Mouse (Mus musculus): ENCODE measurements around the gene Ppil1. TPM values are rescaled to one million over a fixed set of nuclear protein-coding genes. Genes with fewer than 3 reads are reported as not detected.
"Not testable (repeated sequence)": the region's sequence is repeated elsewhere in the genome, so short reads cannot be mapped to it uniquely, and the experiment has no call there.

Gene Ppil1
- polyA plus RNA-seq, 1 experiment from 2014 or later: 106 TPM

DNA sequence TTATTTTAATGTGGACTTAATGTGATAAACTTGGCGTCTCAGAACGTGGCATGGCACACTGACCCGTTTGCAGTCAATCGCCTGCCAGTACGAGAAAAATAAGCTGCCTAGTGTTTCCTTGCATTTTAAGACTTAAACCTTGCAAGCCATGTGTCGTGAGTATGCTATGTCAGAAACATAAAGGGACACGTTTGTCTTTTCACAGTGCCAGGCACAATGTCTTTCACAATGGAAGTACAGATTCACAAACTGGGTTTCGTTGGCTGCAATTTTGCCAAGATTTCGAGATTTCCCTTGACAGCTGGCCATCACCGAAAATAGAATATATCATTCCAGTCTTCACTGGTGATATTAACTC lies 5.3 kb upstream of the Ppil1 start:
- Histone ChIP-seq H3K9ac (ENCODE audit: low read depth, low read length) (peak overlapping the region; percentile 97), H3K4me3 (ENCODE audit: low read depth, low read length) (peak overlapping the region; percentile 86), H3K27me3 (ENCODE audit: control insufficient read depth, insufficient read depth, low read depth, low read length) (no peaks in the 10 kb centered on the region), H3K4me2 (ENCODE audit: low read length) (peak overlapping the region; percentile 74), H3K4me1 (ENCODE audit: control insufficient read depth, insufficient read depth, low read length) (peaks cover 19% of the 10 kb centered on the region), H3K9me3 (replicated peaks; ENCODE audit: control insufficient read depth, low read length, poor library complexity, severe bottlenecking) (no peaks in the 10 kb centered on the region), H3K27ac (ENCODE audit: low read length) (peak overlapping the region; percentile 90), H3K36me3 (ENCODE audit: control insufficient read depth, insufficient read depth, low read length) (no peaks in the 10 kb centered on the region)
- 18% methylated on average over 10 of the region's 10 CpGs for WGBS
- no peak for ATAC-seq

DNA sequence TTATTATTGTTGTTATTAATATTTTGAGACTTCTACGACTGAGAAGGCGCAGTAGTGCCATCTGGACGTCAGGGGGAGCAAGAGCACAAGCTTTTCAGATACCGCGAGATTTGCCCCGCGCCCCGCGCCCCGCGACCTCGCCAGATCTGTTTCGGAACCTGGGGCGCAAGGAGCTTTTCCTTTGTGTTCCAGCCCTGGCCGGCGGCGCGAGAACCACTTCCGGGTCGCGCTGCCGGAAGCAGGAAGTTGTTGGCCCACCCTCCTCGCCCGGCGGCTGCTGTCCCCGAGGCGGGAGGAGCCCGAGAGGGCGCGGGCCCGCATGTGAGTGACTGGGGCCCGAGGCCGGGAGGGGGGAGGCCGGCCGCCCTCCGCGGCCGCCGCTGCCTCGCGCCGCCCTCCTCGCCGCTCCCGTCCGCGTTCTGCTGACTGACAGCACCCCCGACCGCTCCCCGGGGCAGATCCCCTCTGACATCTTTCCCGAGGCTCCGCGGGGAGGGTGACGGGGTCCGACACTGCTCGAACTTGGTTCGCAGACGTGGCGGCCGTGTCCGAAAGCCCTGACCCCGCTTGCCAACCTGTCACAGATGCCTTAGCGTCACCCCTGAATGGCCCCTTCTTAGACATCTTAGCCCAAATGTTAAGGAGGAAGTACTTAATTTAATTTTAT lies 4.8 kb upstream of the Ppil1 start, which contains the start of gene BC004004:
BC004004 (plus strand) TSS at position 107 of the 667 bp plus-strand sequence.
- H3K9ac ChIP-seq (ENCODE audit: low read depth, low read length): peak within 1 kb of the TSS; percentile 97
- no peaks in the 10 kb centered on the region for H3K27me3 ChIP-seq (ENCODE audit: control insufficient read depth, insufficient read depth, low read depth, low read length)
- H3K9me3 ChIP-seq (replicated peaks; ENCODE audit: control insufficient read depth, low read length, poor library complexity, severe bottlenecking): no peaks in the 10 kb centered on the region
- 0% methylated on average over 44 of the region's 63 CpGs for WGBS
- peak; percentile 93 for ATAC-seq
- no peaks in the 10 kb centered on the region for H3K36me3 ChIP-seq (ENCODE audit: control insufficient read depth, insufficient read depth, low read length)
- peak within 1 kb of the TSS; percentile 90 for H3K27ac ChIP-seq (ENCODE audit: low read length)
- H3K4me1 ChIP-seq (ENCODE audit: control insufficient read depth, insufficient read depth, low read length): peaks cover 21% of the 10 kb centered on the region
- H3K4me3 ChIP-seq (ENCODE audit: low read depth, low read length): peak within 1 kb of the TSS; percentile 86
- peak within 1 kb of the TSS; percentile 74 for H3K4me2 ChIP-seq (ENCODE audit: low read length)

DNA sequence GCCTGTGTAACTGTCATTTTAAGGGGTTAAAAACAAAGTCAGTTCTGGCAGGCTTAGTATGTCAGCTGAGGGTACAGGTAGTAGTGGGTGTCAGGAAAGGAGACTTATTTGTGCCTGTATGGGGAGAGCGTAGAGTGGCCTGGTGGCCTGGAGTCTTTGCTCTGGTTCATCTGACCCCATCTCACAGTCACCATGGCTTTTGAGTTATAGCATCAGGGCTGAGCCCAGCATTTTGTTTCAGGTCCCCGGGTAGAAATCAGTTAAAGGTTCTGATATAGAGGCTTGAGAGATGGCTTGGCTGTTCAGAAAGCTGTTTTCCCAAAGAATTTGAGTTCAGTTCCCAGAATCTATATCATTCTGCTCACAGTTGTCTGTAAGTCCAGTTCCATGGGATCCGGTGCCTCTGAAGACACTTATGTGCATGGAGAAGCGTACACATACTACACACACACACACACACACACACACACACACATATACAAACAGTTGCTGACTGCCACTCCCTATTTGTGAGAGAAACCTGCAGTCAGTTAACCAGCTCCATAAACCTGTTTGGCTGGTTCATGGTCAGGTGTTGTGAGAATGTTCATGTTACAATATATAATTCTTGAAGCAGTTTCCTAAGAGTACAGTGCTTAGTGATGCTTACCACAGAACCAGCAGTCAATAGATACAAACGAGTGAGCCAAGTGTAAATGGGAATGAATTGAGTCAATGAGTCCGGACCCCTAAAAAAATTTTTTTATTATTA lies 4.1 kb upstream of the Ppil1 start:
- Histone ChIP-seq H3K4me1 (ENCODE audit: control insufficient read depth, insufficient read depth, low read length) (peaks cover 23% of the 10 kb centered on the region), H3K27me3 (ENCODE audit: control insufficient read depth, insufficient read depth, low read depth, low read length) (no peaks in the 10 kb centered on the region), H3K4me3 (ENCODE audit: low read depth, low read length) (peak overlapping the region; percentile 86), H3K9ac (ENCODE audit: low read depth, low read length) (peak overlapping the region; percentile 97), H3K27ac (ENCODE audit: low read length) (peak overlapping the region; percentile 90), H3K36me3 (ENCODE audit: control insufficient read depth, insufficient read depth, low read length) (no peaks in the 10 kb centered on the region), H3K4me2 (ENCODE audit: low read length) (peak overlapping the region; percentile 52), H3K9me3 (replicated peaks; ENCODE audit: control insufficient read depth, low read length, poor library complexity, severe bottlenecking) (no peaks in the 10 kb centered on the region)
- peak; percentile 53 for ATAC-seq
- WGBS: 58% methylated on average over 6 of the region's 6 CpGs

DNA sequence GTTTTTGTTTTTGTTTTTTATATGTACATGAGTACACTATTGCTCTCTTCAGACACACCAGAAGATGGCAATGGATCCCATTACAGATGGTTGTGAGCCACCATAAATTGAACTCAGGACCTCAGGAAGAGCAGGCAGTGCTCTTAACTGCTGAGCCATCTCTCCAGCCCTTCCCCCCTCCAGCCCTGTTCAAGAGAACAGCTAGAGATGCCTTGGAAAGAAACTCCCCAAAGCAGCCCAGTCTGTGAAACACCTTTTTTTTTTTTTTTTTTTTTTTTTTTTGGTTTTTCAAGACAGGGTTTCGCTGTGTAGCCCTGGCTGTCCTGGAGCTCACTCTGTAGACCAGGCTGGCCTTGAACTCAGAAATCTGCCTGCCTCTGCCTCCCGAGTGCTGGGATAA lies 3.1 kb upstream of the Ppil1 start:
- WGBS: 92% methylated on average over 2 of the region's 2 CpGs

DNA sequence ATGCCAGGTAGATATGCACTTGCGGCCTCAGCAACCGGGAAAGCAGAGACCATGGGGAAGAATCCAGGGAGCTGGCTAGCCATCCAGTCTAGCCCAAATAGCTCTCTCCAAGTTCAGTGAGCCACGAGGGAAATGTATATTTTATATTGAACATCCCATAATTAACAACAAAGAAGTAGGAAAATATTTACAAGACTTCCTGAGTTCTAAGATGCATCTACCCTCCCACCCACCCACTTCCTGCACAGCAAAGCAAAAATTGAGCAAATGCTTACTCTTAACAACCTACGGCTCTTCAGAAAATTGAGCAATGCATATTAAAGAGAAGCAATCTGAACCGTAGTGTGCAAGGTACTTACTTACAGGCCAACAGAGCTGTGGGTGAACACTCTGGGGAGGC lies 774 bp upstream of the Ppil1 start:
- peaks cover 30% of the 10 kb centered on the region for H3K4me1 ChIP-seq (ENCODE audit: control insufficient read depth, insufficient read depth, low read length)
- peak overlapping the region; percentile 88 for H3K4me3 ChIP-seq (ENCODE audit: low read depth, low read length)
- H3K27me3 ChIP-seq (ENCODE audit: control insufficient read depth, insufficient read depth, low read depth, low read length): no peaks in the 10 kb centered on the region
- ATAC-seq: no peak
- WGBS: 87% methylated on average over 5 of the region's 5 CpGs
- no peaks in the 10 kb centered on the region for H3K36me3 ChIP-seq (ENCODE audit: control insufficient read depth, insufficient read depth, low read length)
- peak overlapping the region; percentile 93 for H3K27ac ChIP-seq (ENCODE audit: low read length)
- peak overlapping the region; percentile 75 for H3K9ac ChIP-seq (ENCODE audit: low read depth, low read length)
- no peaks in the 10 kb centered on the region for H3K9me3 ChIP-seq (replicated peaks; ENCODE audit: control insufficient read depth, low read length, poor library complexity, severe bottlenecking)
- peak overlapping the region; percentile 68 for H3K4me2 ChIP-seq (ENCODE audit: low read length)

More for the DNA sequence above, 3.1 kb upstream of the Ppil1 start:
- not testable (repeated sequence) for H3K4me3 ChIP-seq (ENCODE audit: low read depth, low read length); H3K9me3 ChIP-seq (replicated peaks; ENCODE audit: control insufficient read depth, low read length, poor library complexity, severe bottlenecking); H3K27ac ChIP-seq (ENCODE audit: low read length); H3K36me3 ChIP-seq (ENCODE audit: control insufficient read depth, insufficient read depth, low read length); ATAC-seq; H3K27me3 ChIP-seq (ENCODE audit: control insufficient read depth, insufficient read depth, low read depth, low read length); H3K9ac ChIP-seq (ENCODE audit: low read depth, low read length); H3K4me2 ChIP-seq (ENCODE audit: low read length)
- peaks cover 33% of the 10 kb centered on the region for H3K4me1 ChIP-seq (ENCODE audit: control insufficient read depth, insufficient read depth, low read length)

DNA sequence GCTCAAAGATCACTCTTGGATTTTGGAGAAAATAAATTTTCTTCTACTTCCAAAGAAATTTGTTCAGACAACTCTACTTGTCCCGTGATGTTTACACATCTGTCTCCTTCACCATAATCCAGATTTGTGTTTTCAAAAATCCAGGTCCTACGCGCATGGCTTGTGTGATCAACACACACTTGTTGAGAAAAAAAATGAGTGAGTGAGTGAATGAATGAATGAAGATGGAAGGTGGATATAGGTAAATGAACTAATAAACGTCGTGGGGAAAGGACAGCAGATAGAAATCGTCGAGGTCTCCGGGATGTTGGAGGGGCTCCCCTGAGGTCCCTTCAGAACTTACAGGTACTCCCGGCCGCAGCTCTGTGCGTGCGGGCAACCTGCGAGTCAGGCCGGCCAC lies 569 bp downstream of the Ppil1 start:
- Histone ChIP-seq H3K4me2 (ENCODE audit: low read length) (peak overlapping the region; percentile 68), H3K27ac (ENCODE audit: low read length) (peak overlapping the region; percentile 93), H3K4me1 (ENCODE audit: control insufficient read depth, insufficient read depth, low read length) (peaks cover 28% of the 10 kb centered on the region), H3K36me3 (ENCODE audit: control insufficient read depth, insufficient read depth, low read length) (peaks cover under 1% of the 10 kb centered on the region; the same call in 1 of the 2 replicates), H3K9me3 (replicated peaks; ENCODE audit: control insufficient read depth, low read length, poor library complexity, severe bottlenecking) (no peaks in the 10 kb centered on the region), H3K27me3 (ENCODE audit: control insufficient read depth, insufficient read depth, low read depth, low read length) (no peaks in the 10 kb centered on the region), H3K9ac (ENCODE audit: low read depth, low read length) (peak overlapping the region; percentile 75), H3K4me3 (ENCODE audit: low read depth, low read length) (peak overlapping the region; percentile 88)
- ATAC-seq: peak; percentile 21; the same call in 1 of the 2 replicates
- under 1% methylated on average over 14 of the region's 14 CpGs for WGBS

DNA sequence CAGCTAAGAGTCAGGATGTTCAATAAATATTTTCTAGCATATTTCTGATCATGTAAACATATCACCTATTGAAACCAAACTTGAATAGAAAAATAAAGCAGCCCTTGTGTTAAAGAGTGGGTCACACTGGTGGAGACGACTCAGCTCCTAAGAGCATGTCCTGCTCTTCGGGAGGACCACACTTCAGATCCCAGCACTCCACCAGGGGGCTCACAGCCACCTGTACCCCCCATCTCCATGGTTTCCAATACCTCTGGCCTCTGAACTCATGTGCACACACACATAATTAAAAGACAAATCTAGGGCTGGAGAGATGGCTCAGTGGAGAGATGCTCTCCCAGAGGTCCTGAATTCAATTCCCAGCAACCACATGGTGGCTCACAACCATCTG lies 1.7 kb downstream of the Ppil1 start:
- Histone ChIP-seq H3K4me1 (ENCODE audit: control insufficient read depth, insufficient read depth, low read length) (peaks cover 22% of the 10 kb centered on the region), H3K4me3 (ENCODE audit: low read depth, low read length) (no peak overlapping the region), H3K27me3 (ENCODE audit: control insufficient read depth, insufficient read depth, low read depth, low read length) (no peaks in the 10 kb centered on the region), H3K9me3 (replicated peaks; ENCODE audit: control insufficient read depth, low read length, poor library complexity, severe bottlenecking) (no peaks in the 10 kb centered on the region), H3K9ac (ENCODE audit: low read depth, low read length) (no peak overlapping the region), H3K4me2 (ENCODE audit: low read length) (0 out of 2 replicates have a peak overlapping the region, but pooled peaks have one; percentile 4), H3K36me3 (ENCODE audit: control insufficient read depth, insufficient read depth, low read length) (peaks cover 4% of the 10 kb centered on the region; the same call in 1 of the 2 replicates), H3K27ac (ENCODE audit: low read length) (no peak overlapping the region)
- no peak for ATAC-seq
- 49% methylated on average over 2 of the region's 2 CpGs for WGBS

DNA sequence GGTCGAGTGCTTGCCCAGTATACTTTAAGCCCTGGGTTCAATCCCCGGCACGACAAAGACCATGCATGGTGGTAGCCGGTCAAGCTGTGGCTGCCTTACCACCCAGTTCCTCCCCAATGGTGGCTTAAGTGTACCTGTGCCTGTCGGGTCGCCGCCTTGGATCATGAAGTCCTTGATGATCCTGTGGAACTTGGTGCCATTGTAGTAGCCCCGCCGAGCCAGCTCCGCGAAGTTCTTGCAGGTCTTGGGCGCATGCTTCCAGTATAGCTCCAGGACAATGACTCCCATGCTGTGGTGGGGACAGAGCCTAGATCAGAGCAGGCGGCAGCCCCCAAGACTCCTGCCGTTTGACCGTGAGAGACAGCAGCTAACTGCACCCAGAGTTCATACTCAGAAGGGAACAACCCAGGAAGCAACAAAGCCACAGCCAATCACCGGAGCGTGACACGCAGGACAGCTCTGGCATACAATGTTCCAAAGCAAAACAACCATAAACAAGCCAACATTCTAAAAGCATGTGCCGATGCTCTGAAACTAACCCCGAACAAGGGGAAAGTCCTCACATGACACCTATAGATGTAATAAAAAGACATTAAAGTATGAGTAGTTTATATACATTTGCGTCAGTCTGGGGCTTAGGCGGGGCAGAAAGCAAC lies 2.3 kb downstream of the Ppil1 start:
- Histone ChIP-seq H3K27ac (ENCODE audit: low read length) (no peak overlapping the region), H3K4me3 (ENCODE audit: low read depth, low read length) (no peak overlapping the region), H3K27me3 (ENCODE audit: control insufficient read depth, insufficient read depth, low read depth, low read length) (no peaks in the 10 kb centered on the region), H3K4me2 (ENCODE audit: low read length) (no peak overlapping the region), H3K36me3 (ENCODE audit: control insufficient read depth, insufficient read depth, low read length) (peaks cover 4% of the 10 kb centered on the region; the same call in 1 of the 2 replicates), H3K9me3 (replicated peaks; ENCODE audit: control insufficient read depth, low read length, poor library complexity, severe bottlenecking) (no peaks in the 10 kb centered on the region), H3K9ac (ENCODE audit: low read depth, low read length) (no peak overlapping the region), H3K4me1 (ENCODE audit: control insufficient read depth, insufficient read depth, low read length) (peaks cover 22% of the 10 kb centered on the region)
- 90% methylated on average over 22 of the region's 22 CpGs for WGBS
- no peak for ATAC-seq

Data from midbrain, embryonic 16.5 days (tissue).